9 mouse cellular contexts compared by ENCODE assay signal in the genomic region with DNA sequence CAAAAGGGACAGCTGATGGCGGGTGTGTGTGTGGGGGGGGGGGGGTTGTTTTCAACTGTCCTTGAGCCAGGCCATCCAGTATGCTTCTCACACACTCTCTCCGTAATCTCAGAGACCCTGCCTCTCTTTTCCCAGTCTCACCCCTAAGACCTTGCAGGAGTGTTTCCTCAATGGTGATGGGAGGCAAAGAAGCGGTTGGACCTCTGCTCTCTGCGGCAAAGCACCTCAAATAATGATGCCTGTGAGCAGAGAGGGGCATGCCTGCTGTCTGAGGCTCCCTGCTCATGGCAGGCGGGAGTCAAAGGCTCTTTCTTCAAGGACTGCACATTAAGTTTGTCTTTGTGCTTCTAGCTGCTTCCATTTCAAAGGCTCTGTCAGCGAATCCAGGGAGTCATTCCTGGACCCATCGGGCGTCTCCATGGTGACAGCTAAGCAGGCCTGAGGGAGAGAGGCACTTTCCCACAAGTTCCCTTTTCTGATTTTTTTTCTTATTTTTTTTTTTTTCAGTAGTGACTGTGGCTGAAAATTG. TPM values are rescaled to one million over a fixed set of nuclear protein-coding genes. Genes with fewer than 3 reads are reported as not detected.
A peak's percentile ranks its signal among the peaks of the same experiment; 100 is the strongest.
DNase-seq lines count a peak whose midpoint lies in the region; ATAC-seq and TF ChIP-seq lines count a peak whose summit lies in the region.
"Had no signal": no experiment of that assay in that cellular context is flagged by ENCODE, and none has a peak within 500 bp of the region (broad histone marks: within the 10 kb centered on the region; RNA-seq: fewer than 3 reads in every experiment).

No protein-coding gene starts in this region.

- H3K4me3 ChIP-seq in forebrain, embryonic 10.5 days: peak overlapping the region; percentile 14
- no peak overlapping the region for H3K4me3 ChIP-seq in midbrain, embryonic 15.5 days
- H3K4me3 ChIP-seq in liver, postnatal 0 days (ENCODE audit: low read depth, low read length): no peak overlapping the region
- no peak overlapping the region for H3K4me3 ChIP-seq in heart, adult 2 months
- H3K4me3 ChIP-seq: myocyte had no signal

- peaks cover 6% of the 10 kb centered on the region; the same call in 1 of the 2 replicates for H3K27me3 ChIP-seq in forebrain, embryonic 10.5 days (ENCODE audit: poor library complexity, severe bottlenecking)
- H3K27me3 ChIP-seq in midbrain, embryonic 15.5 days (replicated peaks): no peaks in the 10 kb centered on the region
- H3K27me3 ChIP-seq in liver, postnatal 0 days (ENCODE audit: insufficient read depth, low read length): no peaks in the 10 kb centered on the region
- H3K27me3 ChIP-seq in heart, adult 2 months (ENCODE audit: control insufficient read depth, insufficient read depth, low read length): no peaks in the 10 kb centered on the region

- TF ChIP-seq CTCF in liver, postnatal 0 days (IDR thresholded peaks at IDR 0.05; ENCODE audit: low read depth): no peak
- no peak for TF ChIP-seq CTCF in heart, adult 2 months (IDR thresholded peaks at IDR 0.05)

- no peak for TF ChIP-seq EP300 in liver, postnatal 0 days (IDR thresholded peaks at IDR 0.05; ENCODE audit: low read depth)
- no peak for TF ChIP-seq EP300 in heart, adult 2 months (IDR thresholded peaks at IDR 0.05; ENCODE audit: insufficient read depth, low read depth, low read length)

- peak; percentile 89 for DNase-seq in brain, adult 2 months (ENCODE audit: low read depth, low spot score)
- peak; percentile 70 for DNase-seq in forebrain, embryonic 10.5 days (ENCODE audit: extremely low spot score, low spot score)
- DNase-seq in layer of hippocampus, adult 8-10 months (ENCODE audit: low spot score in 2 of 2): peak; percentile 57 to 59
- no peak for DNase-seq in urinary bladder, postnatal 4 days (ENCODE audit: low spot score in 2 of 2)
- no peak for DNase-seq in liver, postnatal 0 days
- no peak for DNase-seq in heart, adult 2 months
- DNase-seq in adrenal gland, adult (ENCODE audit: inconsistent age in 2 of 2, low spot score in 1 of 2): no peak

- WGBS in forebrain, embryonic 10.5 days: 20% methylated on average over 8 of the region's 8 CpGs
- 7% methylated on average over 8 of the region's 8 CpGs for WGBS in midbrain, embryonic 15.5 days
- WGBS in liver, postnatal 0 days (ENCODE audit: insufficient replicate concordance): 46% methylated on average over 8 of the region's 8 CpGs
- WGBS in heart, adult 2 months: 78% methylated on average over 8 of the region's 8 CpGs

- no peaks in the 10 kb centered on the region for H3K79me2 ChIP-seq in heart, adult 2 months (replicated peaks; ENCODE audit: control insufficient read depth, insufficient read depth, low read length)

- peak overlapping the region; percentile 2; the same call in 1 of the 2 replicates for H3K4me2 ChIP-seq in midbrain, embryonic 15.5 days
- no peak overlapping the region for H3K4me2 ChIP-seq in liver, postnatal 0 days (ENCODE audit: low read depth, low read length)

- H3K4me1 ChIP-seq in forebrain, embryonic 10.5 days: peaks cover 66% of the 10 kb centered on the region
- peaks cover 57% of the 10 kb centered on the region for H3K4me1 ChIP-seq in midbrain, embryonic 15.5 days
- no peaks in the 10 kb centered on the region for H3K4me1 ChIP-seq in liver, postnatal 0 days (ENCODE audit: insufficient read depth)
- H3K4me1 ChIP-seq in heart, adult 2 months (ENCODE audit: control insufficient read depth, insufficient read depth, low read length): peaks cover 13% of the 10 kb centered on the region

- intact Hi-C loops in heart, adult 2 months (cut with DNase I): no loop called here

- peak; percentile 89 for ATAC-seq in midbrain, embryonic 15.5 days (replicated peaks)
- ATAC-seq in liver, postnatal 0 days: no peak

- peaks cover 8% of the 10 kb centered on the region; the same call in 1 of the 2 replicates for H3K9me3 ChIP-seq in forebrain, embryonic 10.5 days
- H3K9me3 ChIP-seq in midbrain, embryonic 15.5 days: no peaks in the 10 kb centered on the region
- no peaks in the 10 kb centered on the region for H3K9me3 ChIP-seq in liver, postnatal 0 days (ENCODE audit: low read length)

- peak overlapping the region; percentile 89 for H3K27ac ChIP-seq in forebrain, embryonic 10.5 days
- H3K27ac ChIP-seq in midbrain, embryonic 15.5 days: peak overlapping the region; percentile 87
- no peak overlapping the region for H3K27ac ChIP-seq in liver, postnatal 0 days (ENCODE audit: low read depth)
- H3K27ac ChIP-seq in heart, adult 2 months: no peak overlapping the region; the same call in 1 of the 2 replicates

- H3K36me3 ChIP-seq in forebrain, embryonic 10.5 days (replicated peaks): no peaks in the 10 kb centered on the region
- H3K36me3 ChIP-seq in midbrain, embryonic 15.5 days (replicated peaks): no peaks in the 10 kb centered on the region
- no peaks in the 10 kb centered on the region for H3K36me3 ChIP-seq in liver, postnatal 0 days (replicated peaks; ENCODE audit: insufficient read depth, low read length)
- no peaks in the 10 kb centered on the region for H3K36me3 ChIP-seq in heart, adult 2 months (ENCODE audit: control insufficient read depth, insufficient read depth, low read length)

- no peak overlapping the region for H3K9ac ChIP-seq in midbrain, embryonic 15.5 days
- H3K9ac ChIP-seq in liver, postnatal 0 days (replicated peaks): no peak overlapping the region
- no peak overlapping the region for H3K9ac ChIP-seq in heart, adult 2 months (ENCODE audit: low read depth, low read length)

- TF ChIP-seq POLR2A in heart, adult 2 months (IDR thresholded peaks at IDR 0.05; ENCODE audit: insufficient read depth, low read depth, low read length): no peak

RNA-seq across cellular contexts. Expression of a gene that starts 31.1 kb away (rescaled TPM):
- 0.47 and 0.60 TPM in 2 replicates for polyA plus RNA-seq in forebrain, embryonic 10.5 days (2016; fragmentation: Nextera tagmentation; extraction: Ambion mirVana)
- 1 to 10 TPM; 3.5 to 4.1 (median 3.7) TPM for total RNA-seq in layer of hippocampus, adult 8-10 months (2022)
- polyA plus RNA-seq in midbrain, embryonic 15.5 days (2015; fragmentation: Nextera tagmentation; extraction: Ambion mirVana): 2.6 and 2.7 TPM in 2 replicates
- 0.11 and 0.21 TPM in 2 replicates for polyA plus RNA-seq in liver, postnatal 0 days (2015; fragmentation: Nextera tagmentation; extraction: Ambion mirVana)
- 10 to 100 TPM; 12.3 to 12.5 TPM for total RNA-seq in heart, adult 2 months (2021)
- polyA plus RNA-seq in heart, adult 2 months (2012; rRNA removed): 6.7 and 10.9 TPM in 2 replicates

RNA-seq across cellular contexts. Expression of a gene that starts 59.0 kb away (rescaled TPM):
- 1.5 and 2.2 TPM in 2 replicates for polyA plus RNA-seq in forebrain, embryonic 10.5 days (2016; fragmentation: Nextera tagmentation; extraction: Ambion mirVana)
- under 1 TPM in 1 of 4 experiments, not detected in 3; 0.23 TPM for total RNA-seq in layer of hippocampus, adult 8-10 months (2022)
- 0.92 and 1.1 TPM in 2 replicates for polyA plus RNA-seq in midbrain, embryonic 15.5 days (2015; fragmentation: Nextera tagmentation; extraction: Ambion mirVana)
- polyA plus RNA-seq in liver, postnatal 0 days (2015; fragmentation: Nextera tagmentation; extraction: Ambion mirVana): not detected in 2 replicates
- not detected for total RNA-seq in heart, adult 2 months (2021)
- not detected in 2 replicates for polyA plus RNA-seq in heart, adult 2 months (2012; rRNA removed)

Comparison
In these comparisons a context has a peak if more than half of its experiments do, and no peak if none do; other contexts are left out.
1. DNase-seq: peak in brain, adult 2 months (single experiment), forebrain, embryonic 10.5 days (single experiment) and layer of hippocampus, adult 8-10 months (2 of 2); none in urinary bladder, postnatal 4 days (0 of 2), liver, postnatal 0 days (single experiment), heart, adult 2 months (0 of 2) and adrenal gland, adult (0 of 2).
2. H3K27ac ChIP-seq: peak in forebrain, embryonic 10.5 days (single experiment) and midbrain, embryonic 15.5 days (single experiment); none in liver, postnatal 0 days (single experiment) and heart, adult 2 months (single experiment).